26 mouse cellular contexts compared by ENCODE assay signal in genomic region chr4:136891115-136891514, GRCm38 (mm10). TPM values are rescaled to one million over a fixed set of nuclear protein-coding genes. Genes with fewer than 3 reads are reported as not detected.
A peak's percentile ranks its signal among the peaks of the same experiment; 100 is the strongest.
DNase-seq lines count a peak whose midpoint lies in the region; ATAC-seq and TF ChIP-seq lines count a peak whose summit lies in the region.
"Had no signal": no experiment of that assay in that cellular context is flagged by ENCODE, and none has a peak within 500 bp of the region (broad histone marks: within the 10 kb centered on the region; RNA-seq: fewer than 3 reads in every experiment).

No protein-coding gene starts in this region.

- 73% methylated on average over 4 of the region's 4 CpGs for WGBS in liver, postnatal 0 days (ENCODE audit: insufficient replicate concordance)
- 66% methylated on average over 4 of the region's 4 CpGs for WGBS in liver, embryonic 11.5 days
- 86% methylated on average over 4 of the region's 4 CpGs for WGBS in hindbrain, embryonic 14.5 days

- H3K36me3 ChIP-seq in liver, postnatal 0 days (replicated peaks; ENCODE audit: insufficient read depth, low read length) = no peaks in the 10 kb centered on the region
- no peaks in the 10 kb centered on the region for H3K36me3 ChIP-seq in liver, embryonic 11.5 days (ENCODE audit: control insufficient read depth, insufficient read depth, low read length)
- H3K36me3 ChIP-seq in hindbrain, embryonic 14.5 days (replicated peaks; ENCODE audit: control insufficient read depth, insufficient read depth) = no peaks in the 10 kb centered on the region
- H3K36me3 ChIP-seq: heart, embryonic 12.5 days; heart, embryonic 15.5 days; hindbrain, embryonic 10.5 days; hindbrain, embryonic 13.5 days had no signal

- TF ChIP-seq EP300 in liver, postnatal 0 days (IDR thresholded peaks at IDR 0.05; ENCODE audit: low read depth) = no peak

- peaks cover 4% of the 10 kb centered on the region; the same call in 1 of the 2 replicates for H3K27me3 ChIP-seq in liver, postnatal 0 days (ENCODE audit: insufficient read depth, low read length)
- peaks cover 17% of the 10 kb centered on the region for H3K27me3 ChIP-seq in liver, embryonic 11.5 days (replicated peaks; ENCODE audit: control insufficient read depth, insufficient read depth, low read length)
- peaks cover 13% of the 10 kb centered on the region for H3K27me3 ChIP-seq in hindbrain, embryonic 14.5 days (ENCODE audit: control insufficient read depth, insufficient read depth, low read length)

- no peaks in the 10 kb centered on the region for H3K9me3 ChIP-seq in liver, postnatal 0 days (ENCODE audit: low read length)
- H3K9me3 ChIP-seq in liver, embryonic 11.5 days (ENCODE audit: control insufficient read depth, low read length) = no peaks in the 10 kb centered on the region
- no peaks in the 10 kb centered on the region for H3K9me3 ChIP-seq in hindbrain, embryonic 14.5 days (ENCODE audit: control insufficient read depth, low read length)
- H3K9me3 ChIP-seq: heart, embryonic 12.5 days; heart, embryonic 15.5 days; hindbrain, embryonic 10.5 days; hindbrain, embryonic 13.5 days had no signal

- H3K4me1 ChIP-seq in liver, postnatal 0 days (ENCODE audit: insufficient read depth) = no peaks in the 10 kb centered on the region
- no peaks in the 10 kb centered on the region for H3K4me1 ChIP-seq in liver, embryonic 11.5 days (replicated peaks; ENCODE audit: control insufficient read depth, insufficient read depth, low read length)
- no peaks in the 10 kb centered on the region for H3K4me1 ChIP-seq in cortical plate, adult 2 months (ENCODE audit: control insufficient read depth, insufficient read depth, low read length)
- H3K4me1 ChIP-seq in hindbrain, embryonic 14.5 days (replicated peaks; ENCODE audit: control insufficient read depth, insufficient read depth, low read length) = peaks cover 7% of the 10 kb centered on the region
- H3K4me1 ChIP-seq: heart, embryonic 15.5 days had no signal

- H3K9ac ChIP-seq in liver, postnatal 0 days (replicated peaks) = no peak overlapping the region
- no peak overlapping the region for H3K9ac ChIP-seq in liver, embryonic 11.5 days (ENCODE audit: low read depth, low read length)
- H3K9ac ChIP-seq in hindbrain, embryonic 14.5 days = no peak overlapping the region
- H3K9ac ChIP-seq: forebrain, postnatal 0 days; heart, embryonic 12.5 days; heart, embryonic 15.5 days; hindbrain, embryonic 13.5 days had no signal

- no peak for ATAC-seq in liver, postnatal 0 days
- no peak for ATAC-seq in liver, embryonic 11.5 days (replicated peaks; ENCODE audit: low FRiP score)
- no peak for ATAC-seq in hindbrain, embryonic 14.5 days (ENCODE audit: low FRiP score)
- ATAC-seq: forebrain, embryonic 14.5 days; forebrain, postnatal 0 days; hindbrain, postnatal 0 days; inflammation-experienced regulatory T-cells, adult 6 months; Patski had no signal

- no peak for TF ChIP-seq POLR2A in cortical plate, adult 2 months (IDR thresholded peaks at IDR 0.05; ENCODE audit: extremely low read depth, insufficient read depth, low read length)

- peak overlapping the region; percentile 62 for H3K27ac ChIP-seq in gastrocnemius, adult 2 months
- peak overlapping the region; percentile 18; the same call in 1 of the 2 replicates for H3K27ac ChIP-seq in liver, postnatal 0 days (ENCODE audit: low read depth)
- H3K27ac ChIP-seq in liver, embryonic 11.5 days (ENCODE audit: low read depth, low read length) = no peak overlapping the region
- H3K27ac ChIP-seq in cortical plate, adult 2 months (ENCODE audit: insufficient read depth, low read length) = peak overlapping the region; percentile 8; the same call in 1 of the 2 replicates
- H3K27ac ChIP-seq in hindbrain, embryonic 14.5 days = no peak overlapping the region
- H3K27ac ChIP-seq: heart, embryonic 15.5 days; hindbrain, embryonic 13.5 days; hindbrain, postnatal 0 days had no signal

- H3K4me2 ChIP-seq in liver, postnatal 0 days (ENCODE audit: low read depth, low read length) = no peak overlapping the region
- no peak overlapping the region for H3K4me2 ChIP-seq in liver, embryonic 11.5 days
- H3K4me2 ChIP-seq in hindbrain, embryonic 14.5 days (replicated peaks) = no peak overlapping the region
- H3K4me2 ChIP-seq: heart, embryonic 12.5 days; heart, embryonic 15.5 days; hindbrain, embryonic 13.5 days had no signal

- H3K4me3 ChIP-seq in gastrocnemius, adult 2 months = peak overlapping the region; percentile 52
- peak overlapping the region; percentile 1; the same call in 1 of the 2 replicates for H3K4me3 ChIP-seq in liver, postnatal 0 days (ENCODE audit: low read depth, low read length)
- H3K4me3 ChIP-seq in liver, embryonic 11.5 days (ENCODE audit: low read depth, low read length) = no peak overlapping the region
- H3K4me3 ChIP-seq in cortical plate, adult 2 months (ENCODE audit: insufficient read depth, low read length) = 0 out of 2 replicates have a peak overlapping the region, but pooled peaks have one; percentile 9
- no peak overlapping the region for H3K4me3 ChIP-seq in hindbrain, embryonic 14.5 days (replicated peaks; ENCODE audit: low read length)
- H3K4me3 ChIP-seq: heart, embryonic 12.5 days; heart, embryonic 15.5 days; hindbrain, embryonic 10.5 days; hindbrain, embryonic 13.5 days had no signal

- TF ChIP-seq CTCF in gastrocnemius, adult 2 months (IDR thresholded peaks at IDR 0.05) = no peak
- TF ChIP-seq CTCF in liver, postnatal 0 days (IDR thresholded peaks at IDR 0.05; ENCODE audit: low read depth) = no peak
- no peak for TF ChIP-seq CTCF in cortical plate, adult 2 months (IDR thresholded peaks at IDR 0.05; ENCODE audit: extremely low read depth, insufficient read depth, low read length)

- intact Hi-C loops in gastrocnemius, adult 2 months (cut with DNase I) = no loop called here
- intact Hi-C loops in gastrocnemius, postnatal 14 days (cut with DNase I; ENCODE audit: low total_unique reads) = no loop called here

- no peak for DNase-seq in gastrocnemius, adult 2 months
- no peak for DNase-seq in gastrocnemius, postnatal 14 days
- DNase-seq in liver, postnatal 0 days = no peak
- DNase-seq in liver, embryonic 11.5 days (ENCODE audit: low spot score) = no peak
- no peak for DNase-seq in hindbrain, embryonic 14.5 days (ENCODE audit: low spot score)
- no peak for DNase-seq in Muller cell, postnatal 12 days (ENCODE audit: inconsistent ontology term)
- DNase-seq: adrenal gland, postnatal 10 days; adrenal gland, postnatal 36 days; cerebellum, adult 11-12 months; cerebellum, adult 8-10 months; cerebellum, postnatal 10 days; cerebellum, postnatal 36 days; forebrain, postnatal 0 days; gastrocnemius, postnatal 36 days; heart, postnatal 10 days; heart, postnatal 36 days had no signal

RNA-seq across cellular contexts. Expression of gene C1qc, which starts 1.8 kb away (rescaled TPM):
- 10 to 100 TPM in 1 of 2 experiments, 1 to 10 TPM in 1; 7.6 to 15.4 TPM for total RNA-seq in gastrocnemius, adult 2 months (2021)
- 10 to 100 TPM; 15.2 to 18.1 TPM for total RNA-seq in gastrocnemius, postnatal 14 days (2021)
- polyA plus RNA-seq in liver, postnatal 0 days (2015; fragmentation: Nextera tagmentation; extraction: Ambion mirVana) = 122 and 136 TPM in 2 replicates
- polyA plus RNA-seq in liver, embryonic 11.5 days (2014; fragmentation: Nextera tagmentation; extraction: Ambion mirVana) = 40.4 and 42.0 TPM in 2 replicates
- polyA plus RNA-seq in cortical plate, adult 2 months (2012; rRNA removed) = 86.9 and 92.7 TPM in 2 replicates
- 29.5 and 30.5 TPM in 2 replicates for polyA plus RNA-seq in hindbrain, embryonic 14.5 days (2014; fragmentation: Nextera tagmentation; extraction: Ambion mirVana)
- total RNA-seq: ES-E14 had no signal
- polyA plus RNA-seq: Patski had no signal

RNA-seq across cellular contexts. Expression of gene C1qb, which starts 5.1 kb away (rescaled TPM):
- total RNA-seq in gastrocnemius, adult 2 months (2021) = 10 to 100 TPM in 1 of 2 experiments, 1 to 10 TPM in 1; 8.4 to 18.3 TPM
- 10 to 100 TPM; 18.8 to 20.8 TPM for total RNA-seq in gastrocnemius, postnatal 14 days (2021)
- 196 and 200 TPM in 2 replicates for polyA plus RNA-seq in liver, postnatal 0 days (2015; fragmentation: Nextera tagmentation; extraction: Ambion mirVana)
- 77.7 and 81.2 TPM in 2 replicates for polyA plus RNA-seq in liver, embryonic 11.5 days (2014; fragmentation: Nextera tagmentation; extraction: Ambion mirVana)
- polyA plus RNA-seq in cortical plate, adult 2 months (2012; rRNA removed) = 127 and 132 TPM in 2 replicates
- 48.6 and 52.3 TPM in 2 replicates for polyA plus RNA-seq in hindbrain, embryonic 14.5 days (2014; fragmentation: Nextera tagmentation; extraction: Ambion mirVana)
- total RNA-seq: ES-E14 had no signal
- polyA plus RNA-seq: Patski had no signal

RNA-seq across cellular contexts. Expression of gene C1qa, which starts 7.5 kb away (rescaled TPM):
- total RNA-seq in gastrocnemius, adult 2 months (2021) = 10 to 100 TPM in 1 of 2 experiments, 1 to 10 TPM in 1; 7.0 to 15.8 TPM
- total RNA-seq in gastrocnemius, postnatal 14 days (2021) = 10 to 100 TPM; 18.7 to 19.7 TPM
- 123 and 130 TPM in 2 replicates for polyA plus RNA-seq in liver, postnatal 0 days (2015; fragmentation: Nextera tagmentation; extraction: Ambion mirVana)
- polyA plus RNA-seq in liver, embryonic 11.5 days (2014; fragmentation: Nextera tagmentation; extraction: Ambion mirVana) = 32.5 and 37.8 TPM in 2 replicates
- 91.1 and 96.5 TPM in 2 replicates for polyA plus RNA-seq in cortical plate, adult 2 months (2012; rRNA removed)
- 29.9 and 33.4 TPM in 2 replicates for polyA plus RNA-seq in hindbrain, embryonic 14.5 days (2014; fragmentation: Nextera tagmentation; extraction: Ambion mirVana)
- total RNA-seq: ES-E14 had no signal
- polyA plus RNA-seq: Patski had no signal

RNA-seq across cellular contexts. Expression of gene Ephb2, which starts 55.3 kb away (rescaled TPM):
- 1 to 10 TPM in 1 of 2 experiments, under 1 TPM in 1; 0.26 to 1.9 TPM for total RNA-seq in gastrocnemius, adult 2 months (2021)
- 1 to 10 TPM; 1.2 to 4.2 TPM for total RNA-seq in gastrocnemius, postnatal 14 days (2021)
- polyA plus RNA-seq in liver, postnatal 0 days (2015; fragmentation: Nextera tagmentation; extraction: Ambion mirVana) = 0.08 and 0.12 TPM in 2 replicates
- 4.8 and 5.1 TPM in 2 replicates for polyA plus RNA-seq in liver, embryonic 11.5 days (2014; fragmentation: Nextera tagmentation; extraction: Ambion mirVana)
- polyA plus RNA-seq in cortical plate, adult 2 months (2012; rRNA removed) = 17.1 TPM in 2 replicates
- 26.6 and 28.1 TPM in 2 replicates for polyA plus RNA-seq in hindbrain, embryonic 14.5 days (2014; fragmentation: Nextera tagmentation; extraction: Ambion mirVana)

Comparison
In these comparisons a context has a peak if more than half of its experiments do, and no peak if none do; other contexts are left out.
1. H3K27ac ChIP-seq: peak in gastrocnemius, adult 2 months (single experiment), liver, postnatal 0 days (single experiment) and cortical plate, adult 2 months (single experiment); none in liver, embryonic 11.5 days (single experiment) and hindbrain, embryonic 14.5 days (single experiment).
2. H3K4me3 ChIP-seq: peak in gastrocnemius, adult 2 months (single experiment), liver, postnatal 0 days (single experiment) and cortical plate, adult 2 months (single experiment); none in liver, embryonic 11.5 days (single experiment) and hindbrain, embryonic 14.5 days (single experiment).